Mouse (Mus musculus) spleen, postnatal 4 days (tissue): ENCODE results near the gene Smok2b.
"Not testable (repeated sequence)": the region's sequence is repeated elsewhere in the genome, so short reads cannot be mapped to it uniquely, and the experiment has no call there.

Experiments used
- DNase-seq, 2 experiments: peaks; one replicate each; pipeline ENCODE4 v3.0.0; 2022; ENCODE audit warnings: low spot score in 2 of 2

The Smok2b gene

GRCm38 (mm10) chr17:13240807-13241727 lies 11.0 kb downstream of the Smok2b start:
- not testable (repeated sequence) for DNase-seq

- DNase-seq, result not testable (repeated sequence)
Measured at GRCm38 (mm10) chr17:13254786-13255185, 24.7 kb downstream of the Smok2b start.
